Mouse (Mus musculus) hindbrain, embryonic 16.5 days (tissue): ENCODE measurements around the gene Mfsd12. TPM values are rescaled to one million over a fixed set of nuclear protein-coding genes. Genes with fewer than 3 reads are reported as not detected.

ENCODE experiments used
- ATAC-seq: fragments of 200-750 bp; cut with Nextera tagmentation; 2 replicates; pipeline ENCODE4 v1.8.0; 2017; ENCODE audit warnings: moderate TSS enrichment, moderate library complexity
- H3K27ac ChIP-seq: fragments of 300-500 bp; sonication (generic); 2 replicates; pipeline ENCODE4 v1.5.1; 2014; ENCODE audit warnings: low read depth, mild to moderate bottlenecking, control low read depth, low read length, moderate library complexity
- H3K27me3 ChIP-seq: fragments of 300-500 bp; sonication (generic); replicated peaks from 2 replicates; pipeline ENCODE4 v1.6.1; 2014; ENCODE audit warnings: low read length; ENCODE audit not compliant: control insufficient read depth, insufficient read depth
- H3K36me3 ChIP-seq: fragments of 300-500 bp; sonication (generic); 2 replicates; pipeline ENCODE4 v1.6.1; 2014; ENCODE audit warnings: mild to moderate bottlenecking, low read length, moderate library complexity, mixed read lengths; ENCODE audit not compliant: control insufficient read depth, insufficient read depth
- H3K4me1 ChIP-seq: fragments of 300-500 bp; sonication (generic); 2 replicates; pipeline ENCODE4 v1.6.1; 2014; ENCODE audit warnings: low read depth, low read length; ENCODE audit not compliant: control insufficient read depth, insufficient read depth
- H3K4me2 ChIP-seq: fragments of 300-500 bp; sonication (generic); 2 replicates; pipeline ENCODE4 v1.6.1; 2014; ENCODE audit warnings: mild to moderate bottlenecking, low read length, control low read depth, moderate library complexity
- H3K4me3 ChIP-seq: fragments of 300-500 bp; sonication (generic); 2 replicates; pipeline ENCODE4 v1.5.1; 2014; ENCODE audit warnings: mild to moderate bottlenecking, low read length, control low read depth, moderate library complexity
- H3K9ac ChIP-seq: fragments of 300-500 bp; sonication (generic); 2 replicates; pipeline ENCODE4 v1.6.1; 2014; ENCODE audit warnings: low read depth, mild to moderate bottlenecking, control low read depth, low read length, moderate library complexity
- H3K9me3 ChIP-seq: fragments of 300-500 bp; sonication (generic); 2 replicates; pipeline ENCODE4 v1.6.1; 2014; ENCODE audit warnings: mild to moderate bottlenecking, low read length, moderate library complexity; ENCODE audit not compliant: control insufficient read depth
- WGBS: fragments of 180-500 bp; shearing (Covaris S2); extraction: QIAGEN DNeasy Blood & Tissue Kit; methylation state at CpG from one replicate; pipeline ENCODE4 v1.1.7; 2014; 5-methylcytosine and 5-hydroxymethylcytosine counted together
- polyA plus RNA-seq: library from polyadenylated mRNA; unstranded; fragments of >200 nt; fragmentation: Nextera tagmentation; extraction: Ambion mirVana; gene quantifications from 2 replicates; pipeline ENCODE4 v1.2.1, GENCODE M21; 2015

Mfsd12 gene
- polyA plus RNA-seq, 1 experiment from 2014 or later = 17.5 TPM

GRCm38 (mm10) chr10:81358209-81358608 lies 918 bp downstream of the Mfsd12 start:
- H3K4me1 ChIP-seq = peaks cover 17% of the 10 kb centered on the region
- H3K36me3 ChIP-seq = peaks cover 3% of the 10 kb centered on the region; the same call in 1 of the 2 replicates
- 31% methylated on average over 4 of the region's 4 CpGs for WGBS
- peak overlapping the region; percentile 82 for H3K9ac ChIP-seq
- H3K9me3 ChIP-seq = no peaks in the 10 kb centered on the region
- ATAC-seq = no peak
- H3K27me3 ChIP-seq = 0 out of 2 replicates have a peak, but pooled peaks cover 5% of the 10 kb centered on the region
- H3K27ac ChIP-seq = no peak overlapping the region
- peak overlapping the region; percentile 94 for H3K4me2 ChIP-seq
- H3K4me3 ChIP-seq = peak overlapping the region; percentile 87

GRCm38 (mm10) chr10:81358841-81359240 lies 1.6 kb downstream of the Mfsd12 start:
- Histone ChIP-seq H3K4me3 (peak overlapping the region; percentile 87; the same call in 1 of the 2 replicates), H3K9ac (peak overlapping the region; percentile 82), H3K4me1 (peaks cover 20% of the 10 kb centered on the region)

DNA sequence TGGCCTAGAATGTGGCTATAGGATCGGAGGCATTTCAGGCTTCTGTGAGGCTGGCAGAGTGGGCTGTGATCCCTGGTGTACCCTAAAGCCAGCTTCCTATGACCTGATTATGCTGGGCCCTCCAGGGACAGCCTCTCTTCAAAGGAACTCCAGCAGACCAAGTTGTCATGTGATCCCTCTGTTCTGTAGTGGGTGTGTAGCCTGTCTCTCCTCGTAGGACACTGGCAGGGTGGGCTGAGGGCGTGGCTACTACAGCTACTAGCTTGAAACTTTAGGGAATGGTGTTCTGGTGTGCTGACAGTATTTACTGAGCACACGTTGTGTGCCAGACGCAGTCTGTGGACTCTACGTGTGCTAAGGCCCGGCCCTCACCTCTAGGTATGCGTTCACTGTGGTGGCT lies 3.4 kb downstream of the Mfsd12 start:
- H3K4me2 ChIP-seq = no peak overlapping the region
- no peaks in the 10 kb centered on the region for H3K9me3 ChIP-seq
- H3K27me3 ChIP-seq = peaks cover 10% of the 10 kb centered on the region
- H3K36me3 ChIP-seq = peaks cover 3% of the 10 kb centered on the region; the same call in 1 of the 2 replicates
- H3K9ac ChIP-seq = no peak overlapping the region
- no peak overlapping the region for H3K27ac ChIP-seq
- H3K4me1 ChIP-seq = peaks cover 26% of the 10 kb centered on the region
- WGBS = 75% methylated on average over 8 of the region's 8 CpGs
- no peak overlapping the region for H3K4me3 ChIP-seq
- ATAC-seq = no peak

More at GRCm38 (mm10) chr10:81358841-81359240, 1.6 kb downstream of the Mfsd12 start:
- Histone ChIP-seq H3K36me3 (peaks cover 3% of the 10 kb centered on the region; the same call in 1 of the 2 replicates), H3K4me2 (peak overlapping the region; percentile 94), H3K27me3 (peaks cover 10% of the 10 kb centered on the region), H3K27ac (no peak overlapping the region), H3K9me3 (no peaks in the 10 kb centered on the region)
- no peak for ATAC-seq
- 86% methylated on average over 1 of the region's 1 CpGs for WGBS

DNA sequence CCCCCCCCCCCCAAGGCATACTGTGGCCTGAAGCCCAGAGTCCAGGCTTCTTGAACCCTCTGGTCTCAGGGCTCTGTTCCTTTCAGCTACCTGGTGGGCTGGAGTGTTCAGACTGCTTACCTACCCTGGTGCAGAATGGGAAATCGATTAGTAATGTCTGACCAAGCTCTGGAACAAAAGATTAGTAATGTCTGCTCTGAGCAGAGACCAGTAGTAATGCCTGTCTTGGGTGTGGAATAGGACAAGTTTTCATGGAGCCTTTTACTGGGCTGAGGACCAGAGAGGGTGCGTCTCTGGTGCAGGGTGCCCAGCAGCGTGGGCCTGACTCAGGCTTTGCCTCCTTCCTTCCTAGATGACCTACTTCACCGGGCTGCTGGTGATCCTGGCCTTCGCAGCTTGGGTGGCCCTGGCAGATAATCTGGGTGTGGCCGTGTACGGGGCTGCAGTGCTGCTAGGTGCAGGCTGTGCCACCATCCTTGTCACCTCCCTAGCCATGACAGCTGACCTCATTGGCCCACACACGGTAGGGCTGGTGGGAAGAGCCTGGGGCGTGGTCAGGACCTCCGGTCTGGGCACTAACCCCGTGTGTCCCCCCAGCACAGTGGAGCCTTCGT lies 5.2 kb downstream of the Mfsd12 start:
- peaks cover 22% of the 10 kb centered on the region for H3K4me1 ChIP-seq
- 83% methylated on average over 12 of the region's 12 CpGs for WGBS

DNA sequence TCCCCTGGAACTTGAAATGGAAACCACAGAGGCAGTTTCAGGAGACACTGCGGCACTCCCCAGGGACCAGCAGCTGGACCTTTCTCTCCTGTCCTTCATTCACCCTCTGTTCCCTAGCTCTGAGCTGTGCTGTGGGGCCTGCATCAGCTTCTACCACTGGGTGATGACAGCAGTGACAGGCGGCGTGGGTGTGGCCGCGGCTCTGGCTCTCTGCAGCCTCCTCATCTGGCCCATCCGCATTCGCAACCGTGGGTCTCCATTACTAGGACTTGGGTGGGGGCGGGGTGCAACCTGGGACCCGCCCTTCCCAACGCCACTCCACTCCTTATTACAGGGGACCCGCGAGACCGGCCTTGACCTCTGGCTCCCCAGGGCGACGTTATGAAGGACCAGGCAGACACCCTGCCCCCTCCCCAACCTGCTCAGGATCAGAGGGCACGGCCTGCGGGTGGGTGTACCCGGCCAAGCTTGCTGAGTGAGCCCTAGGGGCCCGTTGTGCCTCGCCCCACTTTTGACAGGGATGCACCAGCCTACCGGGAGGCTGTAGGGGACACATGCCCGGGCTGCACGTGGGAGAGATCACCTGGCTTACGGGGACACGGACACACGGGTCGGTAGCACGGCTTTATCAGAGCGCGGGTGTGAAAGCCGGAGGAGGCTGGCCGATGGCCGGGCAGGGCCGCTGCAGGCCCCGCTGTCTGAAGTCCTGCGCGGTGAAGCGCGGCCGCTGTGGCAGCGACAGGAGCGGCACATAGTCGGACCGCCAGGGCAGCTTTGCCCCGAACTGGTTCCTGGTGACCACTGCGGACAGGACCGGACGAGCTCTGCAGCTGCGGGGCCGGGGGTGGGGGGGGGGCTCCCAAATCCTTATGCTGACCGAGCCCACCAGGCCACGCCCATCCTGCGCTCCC lies 6.4 kb downstream of the Mfsd12 start:
- Histone ChIP-seq H3K4me3 (peak overlapping the region; percentile 23), H3K27me3 (peaks cover 10% of the 10 kb centered on the region), H3K4me2 (peak overlapping the region; percentile 50), H3K4me1 (peaks cover 12% of the 10 kb centered on the region), H3K9ac (peak overlapping the region; percentile 48), H3K27ac (no peak overlapping the region), H3K9me3 (no peaks in the 10 kb centered on the region), H3K36me3 (peaks cover 22% of the 10 kb centered on the region)
- ATAC-seq = no peak
- WGBS = 18% methylated on average over 49 of the region's 54 CpGs

More for the DNA sequence above, 5.2 kb downstream of the Mfsd12 start:
- Histone ChIP-seq H3K9ac (no peak overlapping the region), H3K36me3 (peaks cover 13% of the 10 kb centered on the region), H3K9me3 (no peaks in the 10 kb centered on the region), H3K27ac (no peak overlapping the region), H3K4me3 (no peak overlapping the region), H3K27me3 (peaks cover 10% of the 10 kb centered on the region), H3K4me2 (no peak overlapping the region)
- no peak for ATAC-seq

DNA sequence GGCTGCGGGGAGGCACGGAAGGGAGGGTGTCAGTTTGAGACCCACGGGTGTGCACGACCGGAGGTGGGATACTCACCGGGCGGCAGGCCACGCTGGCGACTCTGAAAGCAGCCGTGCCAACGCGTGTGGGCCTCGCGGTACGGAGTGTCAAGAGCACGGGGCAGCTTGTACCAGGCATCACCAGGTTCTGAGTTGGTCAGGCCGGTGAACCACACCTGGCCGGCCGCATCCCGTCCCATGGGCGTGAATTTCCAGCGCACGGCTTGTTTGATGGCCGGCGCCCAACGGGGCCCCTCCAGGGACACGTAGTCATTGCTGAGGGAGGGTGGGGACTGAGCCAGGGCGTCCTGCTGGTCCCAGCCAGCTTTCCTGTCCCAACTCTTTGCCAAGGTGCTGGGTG lies 7.4 kb downstream of the Mfsd12 start:
- Histone ChIP-seq H3K9me3 (no peaks in the 10 kb centered on the region), H3K9ac (0 out of 2 replicates have a peak overlapping the region, but pooled peaks have one; percentile 4), H3K4me3 (no peak overlapping the region), H3K36me3 (peaks cover 32% of the 10 kb centered on the region), H3K27me3 (peaks cover 10% of the 10 kb centered on the region), H3K4me1 (peaks cover 10% of the 10 kb centered on the region), H3K27ac (no peak overlapping the region), H3K4me2 (peak overlapping the region; percentile 50)
- 14% methylated on average over 28 of the region's 28 CpGs for WGBS
- no peak for ATAC-seq

DNA sequence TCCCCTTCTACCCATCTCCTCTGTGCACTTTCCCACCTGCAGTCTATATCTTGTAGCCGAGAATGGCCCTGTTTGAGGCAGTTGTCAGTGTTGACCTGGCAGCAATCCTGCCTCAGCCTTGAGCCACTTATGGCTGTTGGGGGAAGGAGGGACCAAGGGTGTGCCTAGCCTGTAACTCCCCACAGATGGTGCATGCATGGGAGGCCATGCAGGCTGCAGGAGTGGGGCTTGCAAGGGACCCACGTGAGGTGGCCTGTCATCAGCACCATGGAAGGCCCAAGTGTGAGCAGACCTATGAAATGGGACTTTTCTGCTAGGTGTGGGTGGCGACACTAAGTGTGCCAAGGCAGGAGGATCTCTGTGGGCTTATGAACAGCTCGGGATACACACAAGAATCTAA lies 7.8 kb downstream of the Mfsd12 start:
- no peak overlapping the region for H3K9ac ChIP-seq

DNA sequence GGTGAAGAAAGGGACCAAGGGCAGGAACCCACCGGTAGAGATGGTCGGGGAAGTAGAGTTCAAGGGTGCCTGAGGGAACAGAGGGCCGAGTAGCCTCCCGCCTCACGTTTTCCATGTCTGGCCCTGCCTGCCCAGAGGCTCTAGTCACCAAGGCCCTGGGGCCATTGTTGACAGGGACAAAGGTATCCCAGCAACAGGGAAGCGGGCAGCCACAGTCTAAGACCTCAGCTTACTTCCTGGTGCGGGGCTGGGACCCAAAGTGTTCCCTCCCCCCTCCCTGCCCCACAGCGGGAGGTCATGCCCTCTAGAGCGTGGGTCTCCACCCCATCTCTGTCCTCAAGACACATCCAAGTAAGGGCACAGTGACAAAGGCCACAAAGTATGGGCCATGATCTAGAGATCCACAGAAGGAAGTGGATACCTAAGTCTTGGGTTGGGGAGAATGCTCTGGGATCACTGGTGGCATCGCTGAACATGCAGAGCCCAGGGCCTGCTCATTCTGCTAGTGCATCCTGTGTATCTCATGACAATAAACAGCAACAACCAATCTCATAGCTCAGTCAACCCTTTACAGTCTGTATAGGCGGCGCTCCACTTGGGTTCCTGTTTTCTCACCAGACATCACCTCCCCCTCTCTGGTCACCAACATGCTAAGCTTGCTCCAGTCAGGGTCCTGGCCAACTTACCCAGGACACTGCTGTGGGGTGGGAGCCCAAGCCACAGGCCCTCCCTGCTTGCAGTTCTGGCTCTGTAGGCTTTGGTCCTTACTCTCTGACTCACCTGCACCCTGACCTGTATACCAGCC lies 8.6 kb downstream of the Mfsd12 start, which contains the start of gene 4930404N11Rik:
4930404N11Rik (minus strand) TSS at position 145 of the 805 bp plus-strand sequence.
- Histone ChIP-seq H3K36me3 (peaks cover 40% of the 10 kb centered on the region), H3K4me1 (peaks cover 10% of the 10 kb centered on the region)
- WGBS = 23% methylated on average over 12 of the region's 12 CpGs

More for the DNA sequence above, 7.8 kb downstream of the Mfsd12 start:
- peaks cover 10% of the 10 kb centered on the region for H3K27me3 ChIP-seq
- 38% methylated on average over 4 of the region's 4 CpGs for WGBS
- no peak for ATAC-seq
- H3K4me2 ChIP-seq = no peak overlapping the region
- H3K27ac ChIP-seq = no peak overlapping the region
- peaks cover 10% of the 10 kb centered on the region for H3K4me1 ChIP-seq
- no peak overlapping the region for H3K4me3 ChIP-seq
- H3K9me3 ChIP-seq = no peaks in the 10 kb centered on the region
- peaks cover 33% of the 10 kb centered on the region for H3K36me3 ChIP-seq

More for the DNA sequence above, 8.6 kb downstream of the Mfsd12 start, which contains the start of gene 4930404N11Rik:
- no peak within 1 kb of the TSS for H3K4me3 ChIP-seq
- peak within 1 kb of the TSS; percentile 50 for H3K4me2 ChIP-seq
- no peaks in the 10 kb centered on the region for H3K9me3 ChIP-seq
- no peak within 1 kb of the TSS for H3K9ac ChIP-seq
- no peak for ATAC-seq
- no peak within 1 kb of the TSS for H3K27ac ChIP-seq
- peaks cover 10% of the 10 kb centered on the region for H3K27me3 ChIP-seq
